Mouse (Mus musculus) right cerebral cortex, postnatal 36 days (tissue): Measurements from ENCODE around the gene Gm28051.

Experiments used
- DNase-seq, 2 experiments: peaks; one replicate each; pipeline ENCODE4 v3.0.0; 2022; ENCODE audit warnings: low spot score in 2 of 2, mixed read lengths in 1 of 2

The Gm28051 gene

GRCm38 (mm10) chr12:102706833-102707463 is 50.6 kb downstream of the Gm28051 start:
- no peak for DNase-seq

- DNase-seq: no peak
Measured at GRCm38 (mm10) chr12:102705906-102706640, 51.5 kb downstream of the Gm28051 start.

- peak; percentile 79 to 82 for DNase-seq
Measured at GRCm38 (mm10) chr12:102705216-102705871, 52.2 kb downstream of the Gm28051 start.

GRCm38 (mm10) chr12:102704457-102705198 is 52.9 kb downstream of the Gm28051 start, which contains the start of gene Itpk1:
Gene Itpk1, minus strand, starts transcription at chr12:102704930.
- DNase-seq: peak in 1 of 2 experiments; percentile 42

- DNase-seq: no peak
Measured at GRCm38 (mm10) chr12:102703921-102704408, 53.6 kb downstream of the Gm28051 start.

GRCm38 (mm10) chr12:102703441-102703840 is 54.1 kb downstream of the Gm28051 start:
- DNase-seq: no peak

- no peak for DNase-seq
Measured at GRCm38 (mm10) chr12:102703111-102703412, 54.5 kb downstream of the Gm28051 start.

GRCm38 (mm10) chr12:102702356-102703110 is 55.0 kb downstream of the Gm28051 start:
- peak; percentile 56 to 62 for DNase-seq

GRCm38 (mm10) chr12:102701691-102702207 is 55.8 kb downstream of the Gm28051 start:
- no peak for DNase-seq

- no peak for DNase-seq
Measured at GRCm38 (mm10) chr12:102700453-102700852, 57.1 kb downstream of the Gm28051 start.

GRCm38 (mm10) chr12:102699156-102699555 is 58.4 kb downstream of the Gm28051 start:
- DNase-seq: no peak

GRCm38 (mm10) chr12:102698089-102698684 is 59.4 kb downstream of the Gm28051 start:
- DNase-seq: no peak

- DNase-seq: no peak
Measured at GRCm38 (mm10) chr12:102697381-102697780, 60.2 kb downstream of the Gm28051 start.

- no peak for DNase-seq
Measured at GRCm38 (mm10) chr12:102696635-102697354, 60.8 kb downstream of the Gm28051 start.

GRCm38 (mm10) chr12:102695369-102696239 is 62.0 kb downstream of the Gm28051 start:
- DNase-seq: peak; percentile 85 to 88

- DNase-seq: no peak
Measured at GRCm38 (mm10) chr12:102691761-102692160, 65.8 kb downstream of the Gm28051 start.

- no peak for DNase-seq
Measured at GRCm38 (mm10) chr12:102691180-102691579, 66.4 kb downstream of the Gm28051 start.

GRCm38 (mm10) chr12:102689773-102690563 is 67.6 kb downstream of the Gm28051 start:
- DNase-seq: no peak
